Mouse (Mus musculus) lung, adult 2 months (tissue): ENCODE measurements at regions not wholly inside any gene's neighbourhood (a gene's known extent, or its start where the extent isn't known, plus 50 kb on each side); places are given as distances from the start of the nearest gene placed in this dataset.

Experiments used
- CTCF ChIP-seq: fragments of 200-500 bp; IDR thresholded peaks from 2 replicates; pipeline ENCODE4 v1.5.1; 2011; ENCODE audit warnings: mild to moderate bottlenecking, low read length, control low read depth; ENCODE audit not compliant: insufficient read depth
- POLR2A ChIP-seq: fragments of 200-500 bp; IDR thresholded peaks from 2 replicates; pipeline ENCODE4 v1.6.1; 2011; ENCODE audit warnings: low read depth, mild to moderate bottlenecking, control low read depth, low read length, borderline replicate concordance; ENCODE audit errors: extremely low read depth

DNA sequence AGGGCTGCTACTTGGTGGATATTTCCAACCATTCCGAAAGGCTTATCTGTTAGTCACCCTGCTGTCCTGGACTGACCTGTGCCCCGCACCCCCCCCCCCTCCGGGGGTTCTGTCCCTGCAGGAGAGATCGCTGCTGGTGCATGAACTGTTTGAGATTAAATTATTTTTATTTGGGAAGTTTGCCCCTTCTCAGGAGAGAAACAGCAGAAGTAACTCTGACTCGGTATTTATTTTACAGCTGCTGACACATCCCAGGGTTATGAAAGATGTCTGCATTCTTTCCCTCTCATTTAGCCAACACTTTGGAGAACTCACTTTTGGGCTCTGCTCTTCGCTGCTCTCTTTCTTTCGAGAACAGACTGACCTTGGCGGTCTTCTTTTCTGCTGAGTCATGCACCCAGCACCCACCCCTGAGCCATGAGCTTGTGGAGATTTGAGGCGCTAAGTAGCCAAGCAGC lies 99.5 kb upstream of the Rgma start:
- no peak for TF ChIP-seq POLR2A
- TF ChIP-seq CTCF: no peak
